Comparison of ENCODE assay signal across 34 mouse cellular contexts in the genomic region with DNA sequence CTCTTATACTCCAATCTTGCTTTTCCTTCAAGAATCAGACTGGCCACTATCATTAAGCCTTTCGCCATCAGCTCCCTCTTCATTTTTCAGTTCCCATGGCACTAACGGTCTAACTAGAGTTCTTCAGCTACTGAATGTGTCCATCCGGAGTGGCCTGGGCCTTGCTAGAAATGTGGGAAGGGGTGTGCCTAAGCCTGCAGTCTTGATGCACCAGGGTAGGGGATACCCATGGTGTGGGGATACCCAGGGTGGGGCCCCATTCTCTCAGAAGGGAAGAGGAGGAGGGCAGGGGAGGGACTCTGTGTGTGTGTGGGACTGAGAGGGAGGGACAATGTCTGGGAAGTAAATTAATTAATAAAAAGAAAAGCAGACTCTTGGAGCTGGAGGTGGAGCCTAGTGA. TPM values are rescaled to one million over a fixed set of nuclear protein-coding genes. Genes with fewer than 3 reads are reported as not detected.
DNase-seq lines count a peak whose midpoint lies in the region; ATAC-seq lines count a peak whose summit lies in the region.
"Had no signal": no experiment of that assay in that cellular context is flagged by ENCODE, and none has a peak within 500 bp of the region (broad histone marks: within the 10 kb centered on the region; RNA-seq: fewer than 3 reads in every experiment).

No protein-coding gene starts in this region.

- no peak overlapping the region for H3K27ac ChIP-seq in forebrain, embryonic 11.5 days (ENCODE audit: low read depth, low read length)
- H3K27ac ChIP-seq in forebrain, embryonic 10.5 days: no peak overlapping the region
- H3K27ac ChIP-seq in kidney, embryonic 16.5 days (ENCODE audit: low read length): no peak overlapping the region
- H3K27ac ChIP-seq: heart, adult 2 months; heart, embryonic 13.5 days; hindbrain, embryonic 13.5 days; limb, embryonic 10.5 days; limb, embryonic 15.5 days; liver, embryonic 13.5 days; neural tube, embryonic 15.5 days had no signal

- H3K9ac ChIP-seq in forebrain, embryonic 11.5 days (ENCODE audit: low read length): no peak overlapping the region
- H3K9ac ChIP-seq in kidney, embryonic 16.5 days (replicated peaks; ENCODE audit: low read length): no peak overlapping the region
- H3K9ac ChIP-seq: heart, embryonic 13.5 days; hindbrain, embryonic 13.5 days; limb, embryonic 15.5 days; liver, embryonic 13.5 days; neural tube, embryonic 15.5 days had no signal

- intact Hi-C loops in heart, postnatal 25 days (cut with DNase I): no loop called here

- DNase-seq in forebrain, embryonic 11.5 days (ENCODE audit: low spot score): peak; percentile 37
- DNase-seq in forebrain, embryonic 10.5 days (ENCODE audit: extremely low spot score, low spot score): no peak
- peak; percentile 86 for DNase-seq in heart, adult 11 months
- no peak for DNase-seq in heart, postnatal 25 days (ENCODE audit: low spot score)
- no peak for DNase-seq in kidney, adult 18-20 months
- peak; percentile 8 for DNase-seq in urinary bladder, postnatal 10 days (ENCODE audit: low spot score)
- no peak for DNase-seq in urinary bladder, adult 2 months (ENCODE audit: low spot score)
- DNase-seq: adrenal gland, adult 8-10 months; cerebellum, adult 2 months; cerebellum, postnatal 14 days; gastrocnemius, postnatal 36 days; heart, adult 2 months; heart, postnatal 10 days; kidney, adult 8-10 months; kidney, postnatal 10 days; layer of hippocampus, adult 9-11 months; liver, embryonic 13.5 days; lung, adult 18-20 months; lung, postnatal 4 days; retina, postnatal 1 day; right cerebral cortex, postnatal 14 days; thymus, postnatal 4 days had no signal

- no peaks in the 10 kb centered on the region; the same call in 1 of the 2 replicates for H3K4me1 ChIP-seq in forebrain, embryonic 11.5 days (replicated peaks; ENCODE audit: control insufficient read depth, insufficient read depth, low read length)
- H3K4me1 ChIP-seq in forebrain, embryonic 10.5 days: peaks cover 4% of the 10 kb centered on the region; the same call in 1 of the 2 replicates
- H3K4me1 ChIP-seq in kidney, embryonic 16.5 days (ENCODE audit: insufficient read depth, low read length): no peaks in the 10 kb centered on the region
- H3K4me1 ChIP-seq: heart, embryonic 13.5 days; hindbrain, embryonic 13.5 days; neural tube, embryonic 15.5 days had no signal

- H3K27me3 ChIP-seq in forebrain, embryonic 11.5 days (ENCODE audit: control insufficient read depth, insufficient read depth, low read length): no peaks in the 10 kb centered on the region
- H3K27me3 ChIP-seq in forebrain, embryonic 10.5 days (ENCODE audit: poor library complexity, severe bottlenecking): no peaks in the 10 kb centered on the region
- H3K27me3 ChIP-seq in kidney, embryonic 16.5 days (ENCODE audit: insufficient read depth, low read length): no peaks in the 10 kb centered on the region
- H3K27me3 ChIP-seq: CH12.LX; heart, embryonic 13.5 days; hindbrain, embryonic 13.5 days; limb, embryonic 15.5 days; liver, embryonic 13.5 days; neural tube, embryonic 15.5 days had no signal

- H3K36me3 ChIP-seq in forebrain, embryonic 11.5 days (ENCODE audit: control insufficient read depth, insufficient read depth, low read length): no peaks in the 10 kb centered on the region
- H3K36me3 ChIP-seq in forebrain, embryonic 10.5 days (replicated peaks): peaks cover 4% of the 10 kb centered on the region; the same call in 1 of the 2 replicates
- peaks cover 7% of the 10 kb centered on the region for H3K36me3 ChIP-seq in kidney, embryonic 16.5 days (ENCODE audit: insufficient read depth, low read length)
- H3K36me3 ChIP-seq: G1E; limb, embryonic 15.5 days; liver, embryonic 13.5 days; neural tube, embryonic 15.5 days had no signal

- WGBS in forebrain, embryonic 11.5 days: 88% methylated on average over 3 of the region's 3 CpGs
- WGBS in forebrain, embryonic 10.5 days: 93% methylated on average over 3 of the region's 3 CpGs
- whole genome bisulfite sequencing in kidney, embryonic 16.5 days: 87% methylated on average over 3 of the region's 3 CpGs

- H3K4me3 ChIP-seq in forebrain, embryonic 11.5 days (ENCODE audit: low read depth, low read length): no peak overlapping the region
- no peak overlapping the region for H3K4me3 ChIP-seq in forebrain, embryonic 10.5 days
- H3K4me3 ChIP-seq in kidney, embryonic 16.5 days (ENCODE audit: low read length): no peak overlapping the region
- H3K4me3 ChIP-seq: erythroblast, embryonic 14.5 days; heart, adult 2 months; heart, embryonic 13.5 days; hindbrain, embryonic 13.5 days; limb, embryonic 10.5 days; limb, embryonic 15.5 days; liver, embryonic 13.5 days; megakaryocyte, embryonic 14.5 days; neural tube, embryonic 15.5 days had no signal

- ATAC-seq in forebrain, embryonic 11.5 days (replicated peaks; ENCODE audit: low FRiP score): 0 out of 2 replicates have a peak, but pooled peaks have one; percentile 53
- ATAC-seq in kidney, embryonic 16.5 days (ENCODE audit: low FRiP score, low TSS enrichment): 0 out of 2 replicates have a peak, but pooled peaks have one; percentile 41
- ATAC-seq: inflammation-experienced regulatory T-cells, adult 6 months; lung, postnatal 0 days had no signal

- H3K4me2 ChIP-seq in forebrain, embryonic 11.5 days (ENCODE audit: low read depth, low read length, severe bottlenecking): no peak overlapping the region
- H3K4me2 ChIP-seq in kidney, embryonic 16.5 days (replicated peaks; ENCODE audit: low read depth, low read length): no peak overlapping the region
- H3K4me2 ChIP-seq: heart, embryonic 13.5 days; hindbrain, embryonic 13.5 days; limb, embryonic 15.5 days; liver, embryonic 13.5 days; neural tube, embryonic 15.5 days had no signal

- no peaks in the 10 kb centered on the region for H3K9me3 ChIP-seq in forebrain, embryonic 11.5 days (ENCODE audit: control insufficient read depth, low read length)
- no peaks in the 10 kb centered on the region for H3K9me3 ChIP-seq in forebrain, embryonic 10.5 days
- H3K9me3 ChIP-seq in kidney, embryonic 16.5 days (ENCODE audit: low read length): no peaks in the 10 kb centered on the region
- H3K9me3 ChIP-seq: G1E; heart, embryonic 13.5 days; hindbrain, embryonic 13.5 days; limb, embryonic 10.5 days; limb, embryonic 15.5 days; liver, embryonic 13.5 days; neural tube, embryonic 15.5 days had no signal

RNA-seq across cellular contexts. Expression of a gene that starts 13.0 kb away (rescaled TPM):
- 20.5 and 21.1 TPM in 2 replicates for polyA plus RNA-seq in forebrain, embryonic 11.5 days (2014; fragmentation: Nextera tagmentation; extraction: Ambion mirVana)
- polyA plus RNA-seq in forebrain, embryonic 10.5 days (2016; fragmentation: Nextera tagmentation; extraction: Ambion mirVana): 18.3 and 21.2 TPM in 2 replicates
- total RNA-seq in heart, postnatal 25 days (2021): 10 to 100 TPM; 24.5 to 26.1 TPM
- polyA plus RNA-seq in kidney, embryonic 16.5 days (2015; fragmentation: Nextera tagmentation; extraction: Ambion mirVana): 23.4 and 25.1 TPM in 2 replicates
- polyA plus RNA-seq in urinary bladder, adult 2 months (2012; rRNA removed): 8.0 and 9.2 TPM in 2 replicates
- polyA plus RNA-seq: G1E had no signal

Comparison
In these comparisons a context has a peak if more than half of its experiments do, and no peak if none do; other contexts are left out.
1. DNase-seq: peak in forebrain, embryonic 11.5 days (single experiment), heart, adult 11 months (single experiment) and urinary bladder, postnatal 10 days (single experiment); none in forebrain, embryonic 10.5 days (single experiment), heart, postnatal 25 days (single experiment), kidney, adult 18-20 months (single experiment) and urinary bladder, adult 2 months (single experiment).